Mouse (Mus musculus): ENCODE data around the gene Prpf8.

- TF ChIP-seq CTCF (IDR thresholded peaks at IDR 0.05; ENCODE audit: borderline replicate concordance, insufficient read depth, low read depth, low read length) (no peak), POLR2A (IDR thresholded peaks at IDR 0.05; ENCODE audit: borderline replicate concordance, insufficient read depth, low read length) (no peak)
These were observed 49.8 kb downstream of the Prpf8 start for GRCm38 (mm10) chr11:75536255-75537024.
